In genomic region chr2:156217786-156218185, GRCm38 (mm10) we compare ENCODE assay signal across 23 mouse cellular contexts.
"Had no signal": no experiment of that assay in that cellular context is flagged by ENCODE, and none has a peak within 500 bp of the region (broad histone marks: within the 10 kb centered on the region; RNA-seq: fewer than 3 reads in every experiment).

No protein-coding gene starts in this region.

- ATAC-seq: liver, embryonic 12.5 days; midbrain, embryonic 13.5 days had no signal

- H3K4me3 ChIP-seq: limb, embryonic 10.5 days; limb, embryonic 13.5 days; liver, embryonic 12.5 days; liver, embryonic 15.5 days; lung, embryonic 15.5 days; megakaryocyte, embryonic 14.5 days; midbrain, embryonic 10.5 days; midbrain, embryonic 13.5 days; myocyte; neural tube, embryonic 13.5 days had no signal

- H3K27ac ChIP-seq: limb, embryonic 10.5 days; limb, embryonic 13.5 days; liver, embryonic 12.5 days; liver, embryonic 15.5 days; lung, embryonic 15.5 days; midbrain, embryonic 10.5 days; midbrain, embryonic 13.5 days; neural tube, embryonic 13.5 days had no signal

- H3K4me2 ChIP-seq: limb, embryonic 13.5 days; liver, embryonic 12.5 days; liver, embryonic 15.5 days; lung, embryonic 15.5 days; midbrain, embryonic 13.5 days; neural tube, embryonic 13.5 days had no signal

- H3K4me1 ChIP-seq: limb, embryonic 10.5 days; limb, embryonic 13.5 days; liver, embryonic 12.5 days; liver, embryonic 15.5 days; lung, embryonic 15.5 days; midbrain, embryonic 10.5 days had no signal

- H3K9ac ChIP-seq: limb, embryonic 13.5 days; liver, embryonic 12.5 days; liver, embryonic 15.5 days; lung, embryonic 15.5 days; midbrain, embryonic 13.5 days; neural tube, embryonic 13.5 days had no signal

- DNase-seq: kidney, adult 18-20 months; kidney, adult 9 months; kidney, postnatal 14 days; kidney, postnatal 4 days; layer of hippocampus, postnatal 36 days; liver; lung, adult 18-20 months; lung, postnatal 10 days; lung, postnatal 36 days; retina, postnatal 1 day; right cerebral cortex, postnatal 25 days; thymus, adult 2 months; thymus, postnatal 25 days had no signal

- H3K27me3 ChIP-seq: limb, embryonic 13.5 days; liver, embryonic 12.5 days; liver, embryonic 15.5 days; lung, embryonic 15.5 days; megakaryocyte, embryonic 14.5 days; midbrain, embryonic 13.5 days; neural tube, embryonic 13.5 days had no signal

- H3K9me3 ChIP-seq: limb, embryonic 10.5 days; limb, embryonic 13.5 days; liver, embryonic 12.5 days; liver, embryonic 15.5 days; lung, embryonic 15.5 days; megakaryocyte, embryonic 14.5 days; midbrain, embryonic 10.5 days; midbrain, embryonic 13.5 days; neural tube, embryonic 13.5 days had no signal
